Mouse (Mus musculus): ENCODE data around the gene Donson.

- TF ChIP-seq HCFC1 (IDR thresholded peaks at IDR 0.05; ENCODE audit: low read depth, low read length) = no peak
- no peak for TF ChIP-seq ZKSCAN1 (IDR thresholded peaks at IDR 0.05; ENCODE audit: borderline replicate concordance, low read depth, low read length)
- no peak for TF ChIP-seq MYC (IDR thresholded peaks at IDR 0.05; ENCODE audit: low read depth, low read length)
- TF ChIP-seq POLR2A (IDR thresholded peaks at IDR 0.05; ENCODE audit: low read depth, low read length) = no peak; the same call in 1 of the 2 replicates
- TF ChIP-seq CHD1 (IDR thresholded peaks at IDR 0.05; ENCODE audit: low read depth, low read length) = no peak
- TF ChIP-seq MAX (IDR thresholded peaks at IDR 0.05; ENCODE audit: low read length) = no peak
- no peak for TF ChIP-seq CTCF (conservative IDR thresholded peaks at IDR 0.05 in 1 of 2, IDR thresholded peaks at IDR 0.05 in 1 of 2; ENCODE audit: low read depth in 2 of 2, low read length in 2 of 2)
Observed at GRCm38 (mm10) chr16:91633641-91634040, 54.9 kb downstream of the Donson start.

Measured in CH12.LX (cell line).